Mouse (Mus musculus): ENCODE results near the gene Plxna4. TPM values are rescaled to one million over a fixed set of nuclear protein-coding genes. Genes with fewer than 3 reads are reported as not detected.

Plxna4 gene
- polyA plus RNA-seq, 1 experiment from 2014 or later = 0.26 TPM

DNA sequence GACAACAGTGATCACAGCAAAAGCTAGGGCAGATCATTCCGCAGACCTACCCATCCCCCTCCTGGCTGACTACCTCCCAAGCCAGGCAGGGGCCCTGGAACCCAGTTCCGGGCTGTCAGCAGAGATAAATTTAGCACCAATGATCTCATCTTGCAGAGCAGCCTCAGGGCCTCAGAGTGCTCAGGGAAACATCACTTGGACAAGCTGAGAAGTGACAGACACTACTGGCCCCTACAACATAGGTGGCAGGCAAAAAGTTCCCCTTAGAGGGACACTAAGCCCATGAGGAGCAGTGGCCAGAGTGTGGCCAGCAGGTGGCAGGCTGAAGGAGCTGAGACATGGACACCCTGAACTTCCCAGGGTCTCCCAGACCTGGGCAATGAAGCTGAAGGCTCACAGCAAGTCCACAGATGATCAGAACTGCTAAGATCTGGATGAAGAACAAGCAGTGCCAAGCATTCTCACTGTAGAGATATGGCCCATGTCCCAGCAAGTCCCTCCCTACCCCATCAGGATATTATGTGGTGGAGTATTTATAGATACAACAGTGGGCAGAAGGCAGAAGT lies 108.7 kb downstream of the Plxna4 start:
- Histone ChIP-seq H3K4me2 (ENCODE audit: low read depth, low read length) (peak overlapping the region; percentile 26; the same call in 1 of the 2 replicates), H3K4me3 (ENCODE audit: low read depth, low read length) (no peak overlapping the region), H3K4me1 (ENCODE audit: control insufficient read depth, low read depth, low read length) (peaks cover 13% of the 10 kb centered on the region), H3K27ac (ENCODE audit: low read length) (peak overlapping the region; percentile 29), H3K9me3 (replicated peaks; ENCODE audit: control insufficient read depth, low read length) (no peaks in the 10 kb centered on the region), H3K27me3 (ENCODE audit: control insufficient read depth, insufficient read depth, low read depth, low read length) (no peaks in the 10 kb centered on the region), H3K9ac (ENCODE audit: low read depth, low read length) (no peak overlapping the region), H3K36me3 (ENCODE audit: control insufficient read depth, insufficient read depth) (no peaks in the 10 kb centered on the region)
- WGBS (ENCODE audit: insufficient replicate concordance) = 7% methylated on average over 2 of the region's 2 CpGs
- peak; percentile 90 for ATAC-seq (ENCODE audit: low read depth)

DNA sequence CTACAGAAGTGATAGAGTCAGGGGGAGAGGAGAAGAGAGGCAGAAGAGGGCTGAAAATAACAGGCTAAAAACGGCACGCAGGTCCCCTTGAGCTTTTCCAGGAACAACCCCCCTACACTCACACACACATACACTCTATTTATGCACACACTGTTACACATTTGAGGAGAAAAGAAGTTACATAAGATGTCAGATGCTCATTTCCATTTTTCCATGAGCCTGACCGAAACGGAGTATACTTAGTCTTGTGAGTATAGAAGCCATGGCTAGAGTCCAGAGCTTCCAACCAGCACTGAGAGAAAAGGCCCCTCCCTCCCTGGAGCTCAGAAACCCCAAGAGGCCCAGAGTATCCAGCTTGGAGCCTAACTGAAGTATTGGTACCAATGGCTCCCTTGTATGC lies 112.0 kb downstream of the Plxna4 start:
- Histone ChIP-seq H3K27me3 (ENCODE audit: control insufficient read depth, insufficient read depth, low read depth, low read length) (no peaks in the 10 kb centered on the region), H3K36me3 (ENCODE audit: control insufficient read depth, insufficient read depth) (no peaks in the 10 kb centered on the region), H3K4me2 (ENCODE audit: low read depth, low read length) (no peak overlapping the region), H3K9ac (ENCODE audit: low read depth, low read length) (no peak overlapping the region), H3K4me1 (ENCODE audit: control insufficient read depth, low read depth, low read length) (peaks cover 13% of the 10 kb centered on the region), H3K9me3 (replicated peaks; ENCODE audit: control insufficient read depth, low read length) (no peaks in the 10 kb centered on the region), H3K4me3 (ENCODE audit: low read depth, low read length) (no peak overlapping the region), H3K27ac (ENCODE audit: low read length) (no peak overlapping the region)
- ATAC-seq (ENCODE audit: low read depth) = no peak
- 70% methylated on average over 4 of the region's 4 CpGs for WGBS (ENCODE audit: insufficient replicate concordance)

DNA sequence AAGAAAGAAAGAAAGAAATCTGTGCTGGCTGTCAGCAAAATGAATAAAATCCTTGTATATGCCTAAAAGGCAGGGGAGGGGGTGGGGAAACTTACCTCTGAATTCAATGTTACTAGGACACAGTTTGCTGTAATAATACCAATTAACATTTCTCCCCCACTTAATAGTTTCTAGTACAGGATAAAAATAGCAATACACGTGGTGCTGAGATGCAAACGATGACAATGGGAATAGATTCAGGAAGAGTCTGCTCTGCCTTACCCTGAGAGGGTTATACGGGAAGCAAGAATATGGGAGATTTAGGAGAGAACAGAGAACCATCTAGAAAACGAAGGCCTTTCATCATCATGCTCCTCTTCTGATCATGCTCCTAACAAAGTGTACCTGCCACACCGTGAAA lies 115.9 kb downstream of the Plxna4 start:
- 59% methylated on average over 5 of the region's 5 CpGs for WGBS (ENCODE audit: insufficient replicate concordance)
- ATAC-seq (ENCODE audit: low read depth) = no peak
- no peak overlapping the region for H3K27ac ChIP-seq (ENCODE audit: low read length)
- no peak overlapping the region for H3K4me2 ChIP-seq (ENCODE audit: low read depth, low read length)
- H3K27me3 ChIP-seq (ENCODE audit: control insufficient read depth, insufficient read depth, low read depth, low read length) = no peaks in the 10 kb centered on the region
- no peak overlapping the region for H3K4me3 ChIP-seq (ENCODE audit: low read depth, low read length)
- no peaks in the 10 kb centered on the region for H3K36me3 ChIP-seq (ENCODE audit: control insufficient read depth, insufficient read depth)
- no peaks in the 10 kb centered on the region for H3K9me3 ChIP-seq (replicated peaks; ENCODE audit: control insufficient read depth, low read length)
- no peaks in the 10 kb centered on the region for H3K4me1 ChIP-seq (ENCODE audit: control insufficient read depth, low read depth, low read length)
- H3K9ac ChIP-seq (ENCODE audit: low read depth, low read length) = no peak overlapping the region

DNA sequence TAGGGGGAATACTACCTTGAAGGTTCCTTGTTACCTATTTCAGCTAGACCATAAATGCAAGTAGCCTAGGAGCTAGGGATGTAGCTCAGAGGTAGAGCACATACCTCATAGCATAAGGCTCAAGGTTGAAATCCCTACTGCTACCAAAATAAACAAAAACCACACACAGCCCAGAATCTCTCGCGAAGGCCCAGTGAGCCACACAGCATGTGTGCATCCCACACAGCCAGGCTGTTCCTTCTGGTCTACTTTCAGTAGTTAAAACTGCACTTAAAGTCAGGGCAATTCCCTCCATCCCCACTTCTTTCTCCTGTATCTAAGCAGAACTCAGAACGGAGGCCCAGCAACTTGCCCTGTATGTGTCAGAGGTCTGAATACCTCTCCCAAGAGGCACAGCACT lies 116.4 kb downstream of the Plxna4 start:
- Histone ChIP-seq H3K4me3 (ENCODE audit: low read depth, low read length) (no peak overlapping the region), H3K4me2 (ENCODE audit: low read depth, low read length) (no peak overlapping the region), H3K36me3 (ENCODE audit: control insufficient read depth, insufficient read depth) (no peaks in the 10 kb centered on the region), H3K9me3 (replicated peaks; ENCODE audit: control insufficient read depth, low read length) (no peaks in the 10 kb centered on the region), H3K27me3 (ENCODE audit: control insufficient read depth, insufficient read depth, low read depth, low read length) (no peaks in the 10 kb centered on the region), H3K27ac (ENCODE audit: low read length) (no peak overlapping the region), H3K9ac (ENCODE audit: low read depth, low read length) (no peak overlapping the region), H3K4me1 (ENCODE audit: control insufficient read depth, low read depth, low read length) (no peaks in the 10 kb centered on the region)
- 64% methylated on average over 3 of the region's 3 CpGs for WGBS (ENCODE audit: insufficient replicate concordance)
- ATAC-seq (ENCODE audit: low read depth) = no peak

DNA sequence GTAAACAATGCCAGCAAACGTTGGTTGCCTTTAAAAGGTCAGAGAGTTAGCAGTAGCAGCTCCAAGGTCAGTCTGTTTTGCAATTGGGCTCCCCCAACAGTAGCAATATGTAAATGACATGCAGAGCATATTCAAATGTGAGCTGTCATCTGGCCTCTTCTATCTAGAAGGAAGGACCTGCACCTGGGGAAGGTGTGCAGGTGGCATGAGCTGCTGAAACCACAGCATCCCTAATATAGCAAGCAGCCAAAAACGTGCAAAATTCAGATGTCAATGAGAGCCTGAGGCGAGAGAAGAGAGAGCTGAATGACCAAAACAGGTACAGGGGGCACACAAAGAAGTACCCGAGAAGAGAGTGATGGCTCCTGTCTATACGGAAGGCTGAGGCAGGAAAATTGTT lies 118.8 kb downstream of the Plxna4 start:
- H3K27ac ChIP-seq (ENCODE audit: low read length) = no peak overlapping the region
- no peak overlapping the region for H3K4me2 ChIP-seq (ENCODE audit: low read depth, low read length)
- H3K27me3 ChIP-seq (ENCODE audit: control insufficient read depth, insufficient read depth, low read depth, low read length) = no peaks in the 10 kb centered on the region
- H3K4me3 ChIP-seq (ENCODE audit: low read depth, low read length) = no peak overlapping the region
- H3K36me3 ChIP-seq (ENCODE audit: control insufficient read depth, insufficient read depth) = no peaks in the 10 kb centered on the region
- WGBS (ENCODE audit: insufficient replicate concordance) = 45% methylated on average over 5 of the region's 5 CpGs
- no peak for ATAC-seq (ENCODE audit: low read depth)
- no peak overlapping the region for H3K9ac ChIP-seq (ENCODE audit: low read depth, low read length)
- H3K9me3 ChIP-seq (replicated peaks; ENCODE audit: control insufficient read depth, low read length) = no peaks in the 10 kb centered on the region
- H3K4me1 ChIP-seq (ENCODE audit: control insufficient read depth, low read depth, low read length) = peaks cover 11% of the 10 kb centered on the region

DNA sequence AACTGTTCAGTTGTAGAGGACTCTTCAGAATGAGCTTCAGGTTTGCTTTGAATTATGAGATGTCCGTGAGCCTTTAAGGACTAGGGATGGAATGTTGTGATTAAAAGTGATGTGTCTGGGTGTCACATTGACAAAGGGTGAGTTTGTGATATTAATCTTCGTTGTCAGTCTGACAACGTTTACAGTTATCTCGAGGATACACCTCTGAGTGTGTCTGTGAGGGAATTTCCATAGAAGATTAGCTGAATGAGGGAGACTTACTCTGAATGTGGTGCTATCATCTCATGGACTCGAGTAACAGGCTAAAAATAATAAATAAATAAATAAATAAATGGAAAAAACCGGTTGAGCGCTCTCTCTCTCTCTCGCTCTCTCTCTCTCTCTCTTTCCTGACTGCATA lies 122.9 kb downstream of the Plxna4 start:
- no peaks in the 10 kb centered on the region for H3K36me3 ChIP-seq (ENCODE audit: control insufficient read depth, insufficient read depth)
- peak overlapping the region; percentile 24; the same call in 1 of the 2 replicates for H3K27ac ChIP-seq (ENCODE audit: low read length)
- no peaks in the 10 kb centered on the region; the same call in 1 of the 2 replicates for H3K27me3 ChIP-seq (ENCODE audit: control insufficient read depth, insufficient read depth, low read depth, low read length)
- WGBS (ENCODE audit: insufficient replicate concordance) = 28% methylated on average over 8 of the region's 8 CpGs
- ATAC-seq (ENCODE audit: low read depth) = no peak
- peaks cover 13% of the 10 kb centered on the region for H3K4me1 ChIP-seq (ENCODE audit: control insufficient read depth, low read depth, low read length)
- H3K4me3 ChIP-seq (ENCODE audit: low read depth, low read length) = no peak overlapping the region
- H3K4me2 ChIP-seq (ENCODE audit: low read depth, low read length) = peak overlapping the region; percentile 39; the same call in 1 of the 2 replicates
- H3K9me3 ChIP-seq (replicated peaks; ENCODE audit: control insufficient read depth, low read length) = no peaks in the 10 kb centered on the region
- no peak overlapping the region for H3K9ac ChIP-seq (ENCODE audit: low read depth, low read length)

DNA sequence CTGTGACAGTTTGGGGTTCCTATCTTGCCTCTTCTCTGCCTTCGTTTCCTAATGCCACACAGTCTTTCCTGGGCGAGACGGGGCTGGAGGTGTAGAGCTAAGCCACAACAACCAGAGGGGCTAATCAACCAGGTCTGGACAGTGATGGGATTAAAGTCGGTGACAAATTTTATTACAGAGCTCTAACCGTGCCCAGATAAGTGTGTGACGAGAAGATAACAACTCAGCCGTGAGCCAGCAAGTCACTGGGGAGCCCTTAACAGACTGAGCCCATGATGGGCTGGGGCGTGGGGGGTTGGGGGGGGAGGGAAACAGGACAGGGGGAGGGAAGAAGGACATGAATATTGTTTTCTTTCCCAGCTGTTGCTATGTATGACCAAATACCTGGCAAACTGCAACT lies 123.4 kb downstream of the Plxna4 start:
- no peak overlapping the region for H3K4me3 ChIP-seq (ENCODE audit: low read depth, low read length)
- 7% methylated on average over 8 of the region's 8 CpGs for WGBS (ENCODE audit: insufficient replicate concordance)

DNA sequence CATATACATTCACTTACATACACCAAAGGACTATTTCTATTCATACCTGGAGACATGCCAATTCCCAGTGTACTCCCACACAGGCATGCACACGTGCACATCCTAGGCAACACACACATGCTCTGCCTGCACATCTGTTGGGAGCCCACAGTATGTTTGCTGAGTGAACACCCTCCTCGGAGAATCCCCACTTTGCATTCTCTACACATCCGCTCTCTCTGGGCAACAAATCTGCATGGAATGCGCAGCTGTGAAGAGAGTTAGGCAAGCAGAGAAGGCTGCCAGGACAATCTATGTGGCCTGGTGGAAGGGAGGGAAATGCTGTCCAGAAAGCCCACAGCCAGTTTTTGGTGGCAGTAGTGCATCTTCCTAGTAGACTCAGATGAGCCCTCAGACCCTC lies 123.9 kb downstream of the Plxna4 start:
- no peak overlapping the region for H3K9ac ChIP-seq (ENCODE audit: low read depth, low read length)
- no peaks in the 10 kb centered on the region for H3K9me3 ChIP-seq (replicated peaks; ENCODE audit: control insufficient read depth, low read length)
- no peaks in the 10 kb centered on the region; the same call in 1 of the 2 replicates for H3K27me3 ChIP-seq (ENCODE audit: control insufficient read depth, insufficient read depth, low read depth, low read length)
- H3K4me1 ChIP-seq (ENCODE audit: control insufficient read depth, low read depth, low read length) = peaks cover 13% of the 10 kb centered on the region
- no peak overlapping the region for H3K4me3 ChIP-seq (ENCODE audit: low read depth, low read length)
- no peak overlapping the region for H3K27ac ChIP-seq (ENCODE audit: low read length)
- H3K4me2 ChIP-seq (ENCODE audit: low read depth, low read length) = peak overlapping the region; percentile 39; the same call in 1 of the 2 replicates
- no peak for ATAC-seq (ENCODE audit: low read depth)
- WGBS (ENCODE audit: insufficient replicate concordance) = 69% methylated on average over 4 of the region's 4 CpGs
- H3K36me3 ChIP-seq (ENCODE audit: control insufficient read depth, insufficient read depth) = no peaks in the 10 kb centered on the region

More for the DNA sequence above, 123.4 kb downstream of the Plxna4 start:
- Histone ChIP-seq H3K27me3 (ENCODE audit: control insufficient read depth, insufficient read depth, low read depth, low read length) (no peaks in the 10 kb centered on the region; the same call in 1 of the 2 replicates), H3K36me3 (ENCODE audit: control insufficient read depth, insufficient read depth) (no peaks in the 10 kb centered on the region), H3K9ac (ENCODE audit: low read depth, low read length) (0 out of 2 replicates have a peak overlapping the region, but pooled peaks have one; percentile 18), H3K27ac (ENCODE audit: low read length) (peak overlapping the region; percentile 25; the same call in 1 of the 2 replicates), H3K4me1 (ENCODE audit: control insufficient read depth, low read depth, low read length) (peaks cover 13% of the 10 kb centered on the region), H3K4me2 (ENCODE audit: low read depth, low read length) (peak overlapping the region; percentile 39), H3K9me3 (replicated peaks; ENCODE audit: control insufficient read depth, low read length) (no peaks in the 10 kb centered on the region)
- ATAC-seq (ENCODE audit: low read depth) = peak; percentile 95

DNA sequence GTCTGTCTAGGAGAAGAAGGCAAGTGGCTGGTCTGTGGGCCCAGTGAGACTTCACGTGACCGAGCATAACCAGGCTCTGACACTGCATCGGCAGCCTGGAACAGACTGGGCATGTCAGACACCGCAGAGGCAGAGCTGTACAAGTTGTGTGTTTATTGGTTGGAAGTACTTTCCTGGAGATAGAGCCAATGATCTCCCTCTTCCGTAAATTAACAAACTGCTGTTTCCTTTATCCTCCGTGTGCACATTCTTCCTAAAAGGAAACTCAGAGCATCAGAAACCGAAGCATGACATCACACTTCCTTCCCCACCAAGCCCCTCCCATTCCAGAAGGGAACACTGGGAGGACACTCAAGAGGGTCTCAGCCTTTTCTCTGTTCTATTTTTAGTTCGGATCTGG lies 127.6 kb downstream of the Plxna4 start:
- 21% methylated on average over 8 of the region's 8 CpGs for WGBS (ENCODE audit: insufficient replicate concordance)
- Histone ChIP-seq H3K27ac (ENCODE audit: low read length) (no peak overlapping the region), H3K36me3 (ENCODE audit: control insufficient read depth, insufficient read depth) (no peaks in the 10 kb centered on the region), H3K9me3 (replicated peaks; ENCODE audit: control insufficient read depth, low read length) (no peaks in the 10 kb centered on the region), H3K27me3 (ENCODE audit: control insufficient read depth, insufficient read depth, low read depth, low read length) (no peaks in the 10 kb centered on the region; the same call in 1 of the 2 replicates), H3K4me1 (ENCODE audit: control insufficient read depth, low read depth, low read length) (peaks cover 13% of the 10 kb centered on the region), H3K4me2 (ENCODE audit: low read depth, low read length) (no peak overlapping the region), H3K9ac (ENCODE audit: low read depth, low read length) (no peak overlapping the region), H3K4me3 (ENCODE audit: low read depth, low read length) (no peak overlapping the region)
- no peak for ATAC-seq (ENCODE audit: low read depth)

Measured in liver, embryonic 16.5 days (tissue).